Mouse (Mus musculus): ENCODE measurements around the gene Adamtsl3.

Gene Adamtsl3

DNA sequence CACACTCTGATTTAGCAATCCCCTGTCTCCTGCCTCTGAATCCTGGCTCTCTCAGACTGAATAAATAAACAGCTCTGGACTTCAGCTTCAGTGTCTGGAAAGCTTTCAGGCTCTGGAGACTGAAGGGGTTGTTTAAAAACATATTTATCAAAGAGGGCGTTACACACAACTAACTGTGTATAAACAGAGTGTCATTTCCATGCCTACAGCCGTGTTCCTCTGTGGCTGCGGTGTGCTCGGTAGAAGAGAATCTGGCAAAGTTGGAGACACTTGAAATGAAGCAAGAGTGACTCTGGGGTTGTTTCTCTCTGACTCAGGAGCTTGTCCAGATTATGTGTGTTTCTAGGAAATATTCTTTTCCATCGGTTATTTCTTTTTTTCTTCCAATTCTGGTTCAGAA is 167.0 kb downstream of the Adamtsl3 start:
- DNase-seq (ENCODE audit: low spot score in 2 of 2): no peak

- DNase-seq (ENCODE audit: low spot score in 2 of 2): no peak
Observed at GRCm38 (mm10) chr7:82504101-82504500, 168.6 kb downstream of the Adamtsl3 start.

GRCm38 (mm10) chr7:82530583-82530982 is 195.1 kb downstream of the Adamtsl3 start:
- no peak for DNase-seq (ENCODE audit: low spot score in 2 of 2)

- DNase-seq (ENCODE audit: low spot score in 2 of 2): no peak
Observed at GRCm38 (mm10) chr7:82531376-82531775, 195.9 kb downstream of the Adamtsl3 start.

DNA sequence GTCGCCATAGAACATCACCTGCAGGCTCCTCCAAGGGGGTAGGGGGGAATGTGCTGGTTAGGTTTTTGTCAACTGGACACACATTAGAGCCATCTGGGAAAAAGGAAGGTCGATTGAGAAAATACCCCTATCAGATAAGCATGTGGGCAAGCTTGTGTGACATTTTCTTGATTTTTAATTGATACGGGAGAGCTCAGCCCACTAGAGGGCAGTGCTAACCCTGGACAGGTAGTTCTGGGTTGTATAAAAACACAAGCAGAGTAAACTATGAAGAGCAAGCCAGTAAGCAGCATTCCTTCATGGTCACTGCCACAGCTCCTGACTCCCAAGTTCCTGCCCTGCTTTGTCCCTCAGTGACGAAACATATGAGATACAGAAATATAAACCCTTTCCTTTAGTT is 197.7 kb downstream of the Adamtsl3 start:
- peak in 1 of 2 experiments; percentile 1 for DNase-seq (ENCODE audit: low spot score in 2 of 2)

GRCm38 (mm10) chr7:82533747-82534504 is 198.4 kb downstream of the Adamtsl3 start:
- DNase-seq (ENCODE audit: low spot score in 2 of 2): no peak

- DNase-seq (ENCODE audit: low spot score in 2 of 2): no peak
Observed at GRCm38 (mm10) chr7:82544390-82544919, 209.0 kb downstream of the Adamtsl3 start.

DNA sequence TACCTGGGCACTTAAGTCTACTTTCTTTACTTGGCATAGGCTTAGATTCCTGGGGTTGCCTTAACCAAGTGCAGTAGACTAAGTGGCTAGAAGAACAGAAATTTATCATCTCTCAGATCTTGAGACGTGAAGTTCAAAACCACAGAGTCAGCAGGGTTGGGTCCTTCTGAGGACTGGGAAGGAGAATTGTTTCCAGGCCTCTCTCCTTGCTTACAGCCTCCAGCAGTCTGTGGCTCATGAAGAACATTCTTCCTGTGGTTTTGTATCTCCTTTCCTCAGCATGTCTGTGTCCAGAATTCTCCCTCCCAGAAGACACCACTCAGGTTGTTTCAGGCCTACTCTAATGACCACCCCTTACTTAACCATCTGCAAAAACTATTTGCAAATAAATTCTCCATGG is 216.5 kb downstream of the Adamtsl3 start:
- no peak for DNase-seq (ENCODE audit: low spot score in 2 of 2)

- DNase-seq (ENCODE audit: low spot score in 2 of 2): no peak
Observed at GRCm38 (mm10) chr7:82555803-82556202, 220.3 kb downstream of the Adamtsl3 start.

DNA sequence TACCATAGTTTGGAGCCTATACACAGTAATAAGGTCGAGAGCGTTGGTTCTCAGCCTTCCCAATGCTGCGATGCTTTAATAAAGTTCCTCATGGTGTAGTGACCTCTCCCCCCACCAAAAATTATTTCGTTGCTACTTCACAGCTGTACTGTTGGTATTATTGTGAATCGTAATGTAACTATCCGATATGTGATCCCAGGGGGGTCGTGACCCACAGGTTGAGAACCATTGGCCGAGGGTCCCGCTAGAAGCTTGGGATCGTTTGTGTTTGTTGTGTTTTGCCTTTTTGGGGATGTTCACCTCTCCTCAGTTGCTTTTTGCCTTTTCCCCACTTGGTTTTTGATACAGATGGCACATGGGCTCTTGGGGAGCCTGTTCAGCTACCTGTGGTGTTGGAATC is 220.9 kb downstream of the Adamtsl3 start:
- DNase-seq (ENCODE audit: low spot score in 2 of 2): no peak

DNA sequence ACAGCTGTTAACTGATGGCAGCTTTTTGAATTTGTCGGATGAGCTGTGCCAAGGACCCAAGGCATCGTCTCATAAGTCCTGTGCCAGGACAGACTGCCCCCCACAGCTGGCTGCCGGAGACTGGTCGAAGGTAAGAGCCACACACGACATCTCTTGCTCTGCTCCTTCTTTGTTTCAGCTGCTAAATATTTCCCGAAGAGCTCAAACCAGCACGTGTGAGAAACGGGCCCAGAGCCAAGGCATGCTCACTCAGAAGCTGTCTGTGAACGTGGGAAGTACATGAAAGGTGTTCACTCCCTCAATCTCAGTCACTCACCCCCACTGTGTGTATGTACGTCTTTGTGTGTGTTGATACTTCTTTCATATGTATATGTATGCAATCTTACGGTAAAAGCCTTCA is 221.6 kb downstream of the Adamtsl3 start:
- DNase-seq (ENCODE audit: low spot score in 2 of 2): no peak

- no peak for DNase-seq (ENCODE audit: low spot score in 2 of 2)
Observed at GRCm38 (mm10) chr7:82566688-82567087, 231.2 kb downstream of the Adamtsl3 start.

- no peak for DNase-seq (ENCODE audit: low spot score in 2 of 2)
Observed at GRCm38 (mm10) chr7:82567811-82568210, 232.3 kb downstream of the Adamtsl3 start.

- DNase-seq (ENCODE audit: low spot score in 2 of 2): no peak
Observed at GRCm38 (mm10) chr7:82572981-82573380, 237.5 kb downstream of the Adamtsl3 start.

- DNase-seq (ENCODE audit: low spot score in 2 of 2): no peak
Observed at GRCm38 (mm10) chr7:82580007-82580406, 244.5 kb downstream of the Adamtsl3 start.

- no peak for DNase-seq (ENCODE audit: low spot score in 2 of 2)
Observed at GRCm38 (mm10) chr7:82581802-82582201, 246.3 kb downstream of the Adamtsl3 start.

- DNase-seq (ENCODE audit: low spot score in 2 of 2): no peak
Observed at GRCm38 (mm10) chr7:82582534-82582933, 247.0 kb downstream of the Adamtsl3 start.

DNA sequence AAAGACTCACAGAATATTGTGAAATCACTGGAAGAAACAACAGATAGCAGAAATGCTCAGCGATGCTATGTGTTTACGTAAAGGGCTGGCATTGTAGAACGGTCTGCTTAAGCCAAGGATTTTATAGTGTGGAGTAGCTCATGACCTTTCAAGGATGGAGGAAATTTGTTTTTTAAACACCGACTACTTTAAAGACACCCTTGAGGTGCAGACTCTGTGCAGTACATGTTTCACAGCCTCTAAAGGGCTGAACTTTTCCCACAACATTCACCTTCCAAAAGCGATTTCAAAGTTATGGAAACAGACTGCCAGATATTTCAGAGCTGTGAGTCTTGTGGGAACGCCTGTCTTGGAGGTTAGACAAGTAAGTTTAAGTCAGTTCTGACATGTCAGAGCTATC is 255.4 kb downstream of the Adamtsl3 start:
- DNase-seq (ENCODE audit: low spot score in 2 of 2): no peak

GRCm38 (mm10) chr7:82602008-82602407 is 266.5 kb downstream of the Adamtsl3 start:
- peak; percentile 25 to 49 for DNase-seq (ENCODE audit: low spot score in 2 of 2)

DNA sequence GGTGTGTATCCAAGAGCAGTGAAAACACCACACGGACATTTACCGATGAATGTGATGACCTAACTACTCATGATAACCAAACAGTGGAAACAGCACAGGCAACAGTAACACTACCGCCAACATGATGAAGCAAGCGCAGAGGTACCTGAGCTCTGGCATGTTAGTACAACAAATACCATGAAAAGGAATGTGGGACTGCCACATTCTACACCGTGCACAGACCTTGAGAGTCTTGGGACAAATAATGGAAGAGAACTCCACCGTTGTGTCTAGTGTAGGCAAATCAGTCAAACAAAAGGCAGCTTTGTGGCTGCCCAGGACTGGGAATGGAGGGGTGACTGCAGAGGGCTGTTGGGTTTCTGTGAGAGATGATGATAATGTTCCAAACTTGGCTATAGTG is 269.9 kb downstream of the Adamtsl3 start:
- no peak for DNase-seq (ENCODE audit: low spot score in 2 of 2)

- no peak for DNase-seq (ENCODE audit: low spot score in 2 of 2)
Observed at GRCm38 (mm10) chr7:82609629-82610028, 274.1 kb downstream of the Adamtsl3 start.

- DNase-seq (ENCODE audit: low spot score in 2 of 2): peak in 1 of 2 experiments; percentile 11
Observed at GRCm38 (mm10) chr7:82625342-82625741, 289.8 kb downstream of the Adamtsl3 start.

GRCm38 (mm10) chr7:82647183-82647582 is 311.7 kb downstream of the Adamtsl3 start:
- DNase-seq (ENCODE audit: low spot score in 2 of 2): no peak

- no peak for DNase-seq (ENCODE audit: low spot score in 2 of 2)
Observed at GRCm38 (mm10) chr7:82647909-82648308, 312.4 kb downstream of the Adamtsl3 start.
